Mouse (Mus musculus): ENCODE measurements around the gene Zbtb8os. TPM values are rescaled to one million over a fixed set of nuclear protein-coding genes. Genes with fewer than 3 reads are reported as not detected.
A peak's percentile ranks its signal among the peaks of the same experiment; 100 is the strongest.

The Zbtb8os gene
- polyA plus RNA-seq, 1 experiment from 2014 or later: 94.5 TPM

- H3K27me3 ChIP-seq (replicated peaks; ENCODE audit: control insufficient read depth, insufficient read depth, low read length): no peaks in the 10 kb centered on the region
- no peak for TF ChIP-seq CTCF (IDR thresholded peaks at IDR 0.05; ENCODE audit: low read depth)
- no peak overlapping the region for H3K4me2 ChIP-seq (replicated peaks; ENCODE audit: low read depth)
- H3K9ac ChIP-seq (ENCODE audit: low read depth, low read length): no peak overlapping the region
- H3K4me3 ChIP-seq (ENCODE audit: low read depth, low read length): no peak overlapping the region
- ATAC-seq: no peak
- WGBS: 65% methylated on average over 1 of the region's 1 CpGs
- H3K4me1 ChIP-seq (replicated peaks; ENCODE audit: control insufficient read depth, insufficient read depth, low read length): no peaks in the 10 kb centered on the region
- peaks cover 61% of the 10 kb centered on the region for H3K36me3 ChIP-seq (ENCODE audit: control insufficient read depth, insufficient read depth)
- H3K27ac ChIP-seq (ENCODE audit: low read depth, low read length): no peak overlapping the region
- H3K9me3 ChIP-seq (ENCODE audit: control insufficient read depth): no peaks in the 10 kb centered on the region
Observed at GRCm38 (mm10) chr4:129323491-129323890, 12.0 kb upstream of the Zbtb8os start.

DNA sequence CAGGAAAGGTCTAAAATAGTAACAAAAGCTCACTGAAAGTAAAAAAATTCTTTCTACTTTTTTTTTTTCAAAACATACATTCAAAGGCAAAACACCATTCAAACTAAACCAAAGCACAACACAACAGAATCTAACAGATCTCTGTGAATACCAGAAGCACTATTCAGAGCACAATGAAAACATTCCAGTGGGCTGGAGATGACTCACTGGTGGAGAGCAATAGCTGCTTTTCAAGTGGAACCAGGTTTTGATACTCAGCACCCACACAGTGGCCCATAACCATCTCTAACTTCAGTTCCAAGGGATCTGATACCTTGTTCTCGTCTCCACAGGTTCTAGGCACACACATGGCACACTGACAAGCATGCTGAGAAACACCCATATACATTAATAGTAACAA is 10.7 kb upstream of the Zbtb8os start:
- no peaks in the 10 kb centered on the region for H3K9me3 ChIP-seq (ENCODE audit: control insufficient read depth)
- WGBS: 76% methylated on average over 1 of the region's 1 CpGs
- H3K4me3 ChIP-seq (ENCODE audit: low read depth, low read length): no peak overlapping the region
- H3K36me3 ChIP-seq (ENCODE audit: control insufficient read depth, insufficient read depth): peaks cover 61% of the 10 kb centered on the region
- no peaks in the 10 kb centered on the region for H3K4me1 ChIP-seq (replicated peaks; ENCODE audit: control insufficient read depth, insufficient read depth, low read length)
- TF ChIP-seq CTCF (IDR thresholded peaks at IDR 0.05; ENCODE audit: low read depth): no peak
- no peak overlapping the region for H3K27ac ChIP-seq (ENCODE audit: low read depth, low read length)
- no peaks in the 10 kb centered on the region for H3K27me3 ChIP-seq (replicated peaks; ENCODE audit: control insufficient read depth, insufficient read depth, low read length)
- H3K9ac ChIP-seq (ENCODE audit: low read depth, low read length): no peak overlapping the region
- ATAC-seq: no peak
- no peak overlapping the region for H3K4me2 ChIP-seq (replicated peaks; ENCODE audit: low read depth)

DNA sequence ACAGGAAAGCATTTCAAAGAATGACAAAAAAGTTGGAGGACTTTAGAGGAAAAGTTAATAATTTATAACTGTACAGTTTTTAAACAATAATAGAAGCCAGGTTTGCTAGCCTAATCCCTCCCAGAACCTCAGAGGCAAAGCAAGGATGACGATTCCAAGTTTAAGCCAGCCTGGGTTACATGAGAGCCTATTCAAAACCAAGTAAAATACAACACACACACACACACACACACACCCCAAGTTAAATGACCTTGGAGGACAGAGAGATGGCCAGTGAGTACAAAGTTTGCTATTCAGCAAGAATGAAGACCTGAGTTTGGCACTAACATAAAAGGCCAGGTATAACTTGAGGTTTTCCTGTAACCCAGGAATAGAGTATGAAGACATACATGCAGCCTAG is 9.3 kb upstream of the Zbtb8os start:
- no peak for TF ChIP-seq CTCF (IDR thresholded peaks at IDR 0.05; ENCODE audit: low read depth)
- Histone ChIP-seq H3K9me3 (ENCODE audit: control insufficient read depth) (no peaks in the 10 kb centered on the region), H3K4me3 (ENCODE audit: low read depth, low read length) (no peak overlapping the region), H3K27me3 (replicated peaks; ENCODE audit: control insufficient read depth, insufficient read depth, low read length) (no peaks in the 10 kb centered on the region), H3K36me3 (ENCODE audit: control insufficient read depth, insufficient read depth) (peaks cover 57% of the 10 kb centered on the region), H3K9ac (ENCODE audit: low read depth, low read length) (no peak overlapping the region), H3K27ac (ENCODE audit: low read depth, low read length) (no peak overlapping the region), H3K4me1 (replicated peaks; ENCODE audit: control insufficient read depth, insufficient read depth, low read length) (no peaks in the 10 kb centered on the region), H3K4me2 (replicated peaks; ENCODE audit: low read depth) (no peak overlapping the region)
- 23% methylated on average over 1 of the region's 1 CpGs for WGBS
- no peak for ATAC-seq

DNA sequence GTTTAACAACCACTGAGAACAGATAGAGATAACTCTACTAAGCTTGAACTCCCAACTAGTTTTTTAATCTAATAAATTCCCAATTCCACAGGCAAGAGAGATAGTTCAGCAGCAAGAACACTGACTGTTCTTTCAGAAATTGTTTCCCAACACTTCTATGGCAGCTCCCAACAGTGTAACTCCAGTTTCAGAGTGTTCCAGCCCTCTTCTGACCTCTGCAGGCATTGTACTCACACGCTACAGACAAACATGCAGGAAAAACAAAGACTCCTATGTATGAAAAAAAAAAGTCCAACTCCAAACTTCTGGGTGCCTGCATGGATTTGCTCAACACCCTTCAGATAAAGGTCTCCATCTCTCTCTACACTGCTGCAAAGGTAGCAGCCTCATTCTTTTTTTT is 2.6 kb upstream of the Zbtb8os start:
- TF ChIP-seq CTCF (IDR thresholded peaks at IDR 0.05; ENCODE audit: low read depth): no peak
- H3K4me1 ChIP-seq (replicated peaks; ENCODE audit: control insufficient read depth, insufficient read depth, low read length): 0 out of 2 replicates have a peak, but pooled peaks cover 7% of the 10 kb centered on the region
- H3K27me3 ChIP-seq (replicated peaks; ENCODE audit: control insufficient read depth, insufficient read depth, low read length): no peaks in the 10 kb centered on the region
- 31% methylated on average over 1 of the region's 1 CpGs for WGBS
- no peaks in the 10 kb centered on the region for H3K9me3 ChIP-seq (ENCODE audit: control insufficient read depth)
- H3K4me3 ChIP-seq (ENCODE audit: low read depth, low read length): no peak overlapping the region
- no peak overlapping the region for H3K9ac ChIP-seq (ENCODE audit: low read depth, low read length)
- H3K27ac ChIP-seq (ENCODE audit: low read depth, low read length): no peak overlapping the region
- peak overlapping the region; percentile 78 for H3K4me2 ChIP-seq (replicated peaks; ENCODE audit: low read depth)
- H3K36me3 ChIP-seq (ENCODE audit: control insufficient read depth, insufficient read depth): peaks cover 25% of the 10 kb centered on the region
- ATAC-seq: no peak

- Histone ChIP-seq H3K9ac (ENCODE audit: low read depth, low read length) (peak overlapping the region; percentile 90), H3K4me3 (ENCODE audit: low read depth, low read length) (peak overlapping the region; percentile 77), H3K27me3 (replicated peaks; ENCODE audit: control insufficient read depth, insufficient read depth, low read length) (no peaks in the 10 kb centered on the region), H3K4me1 (replicated peaks; ENCODE audit: control insufficient read depth, insufficient read depth, low read length) (0 out of 2 replicates have a peak, but pooled peaks cover 7% of the 10 kb centered on the region), H3K9me3 (ENCODE audit: control insufficient read depth) (no peaks in the 10 kb centered on the region), H3K36me3 (ENCODE audit: control insufficient read depth, insufficient read depth) (peaks cover 10% of the 10 kb centered on the region; the same call in 1 of the 2 replicates), H3K4me2 (replicated peaks; ENCODE audit: low read depth) (peak overlapping the region; percentile 78), H3K27ac (ENCODE audit: low read depth, low read length) (peak overlapping the region; percentile 97)
- no peak for TF ChIP-seq CTCF (IDR thresholded peaks at IDR 0.05; ENCODE audit: low read depth)
- peak; percentile 64 for ATAC-seq
- under 1% methylated on average over 62 of the region's 62 CpGs for WGBS
Observed at GRCm38 (mm10) chr4:129334677-129335215, 749 bp upstream of the Zbtb8os start.

DNA sequence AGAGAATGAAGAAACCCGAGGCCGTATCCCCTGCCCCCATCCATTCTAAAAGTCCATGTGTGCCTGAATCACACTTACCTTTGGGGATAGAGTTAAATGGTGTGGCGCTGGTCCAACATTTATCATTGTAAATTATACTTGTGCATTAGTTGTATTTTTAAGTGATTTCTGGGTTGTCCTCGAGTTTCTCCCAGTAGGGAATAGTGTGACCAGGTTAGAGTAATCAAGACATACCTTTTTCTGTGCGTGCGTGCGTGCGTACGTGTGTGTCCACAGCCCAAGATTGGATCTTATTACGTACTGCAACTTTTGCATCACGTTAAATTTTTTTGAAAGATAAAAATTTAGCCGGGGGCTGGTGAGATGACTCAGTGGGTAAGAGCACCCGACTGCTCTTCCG is 796 bp downstream of the Zbtb8os start:
- Histone ChIP-seq H3K4me3 (ENCODE audit: low read depth, low read length) (peak overlapping the region; percentile 77), H3K9ac (ENCODE audit: low read depth, low read length) (peak overlapping the region; percentile 49; the same call in 1 of the 2 replicates), H3K4me2 (replicated peaks; ENCODE audit: low read depth) (peak overlapping the region; percentile 78), H3K4me1 (replicated peaks; ENCODE audit: control insufficient read depth, insufficient read depth, low read length) (0 out of 2 replicates have a peak, but pooled peaks cover 7% of the 10 kb centered on the region), H3K9me3 (ENCODE audit: control insufficient read depth) (no peaks in the 10 kb centered on the region), H3K27ac (ENCODE audit: low read depth, low read length) (peak overlapping the region; percentile 94; the same call in 1 of the 2 replicates), H3K27me3 (replicated peaks; ENCODE audit: control insufficient read depth, insufficient read depth, low read length) (no peaks in the 10 kb centered on the region), H3K36me3 (ENCODE audit: control insufficient read depth, insufficient read depth) (peaks cover under 1% of the 10 kb centered on the region; the same call in 1 of the 2 replicates)
- no peak for ATAC-seq
- no peak for TF ChIP-seq CTCF (IDR thresholded peaks at IDR 0.05; ENCODE audit: low read depth)
- WGBS: 38% methylated on average over 14 of the region's 14 CpGs
